Mouse (Mus musculus): ENCODE measurements around the gene Plac9a.
"Not testable (repeated sequence)": the region's sequence is repeated elsewhere in the genome, so short reads cannot be mapped to it uniquely, and the experiment has no call there.

Gene Plac9a

GRCm38 (mm10) chr14:25903000-25903399, at the start of gene Plac9a:
Plac9a (minus strand) TSS chr14:25903100.
- not testable (repeated sequence) for DNase-seq (ENCODE audit: low spot score)

GRCm38 (mm10) chr14:25938004-25938403, 35.1 kb upstream of the Plac9a start, which contains the start of gene Cphx1:
Cphx1 (plus strand) TSS chr14:25938304.
- DNase-seq (ENCODE audit: low spot score): not testable (repeated sequence)

GRCm38 (mm10) chr14:25936867-25937630, 34.1 kb upstream of the Plac9a start:
- DNase-seq (ENCODE audit: low spot score): not testable (repeated sequence)

GRCm38 (mm10) chr14:25927562-25927881, 24.6 kb upstream of the Plac9a start, which contains the start of gene Tmem254a:
Tmem254a (minus strand) TSS chr14:25927672.
- not testable (repeated sequence) for DNase-seq (ENCODE audit: low spot score)

- not testable (repeated sequence) for DNase-seq (ENCODE audit: low spot score)
These were observed 24.1 kb upstream of the Plac9a start for GRCm38 (mm10) chr14:25926814-25927561.

- DNase-seq (ENCODE audit: low spot score): not testable (repeated sequence)
These were observed 15.7 kb upstream of the Plac9a start for GRCm38 (mm10) chr14:25918427-25919170.

- DNase-seq (ENCODE audit: low spot score): not testable (repeated sequence)
These were observed 6.1 kb upstream of the Plac9a start for GRCm38 (mm10) chr14:25908976-25909375.

- not testable (repeated sequence) for DNase-seq (ENCODE audit: low spot score)
These were observed 4.4 kb upstream of the Plac9a start for GRCm38 (mm10) chr14:25907272-25907671.

- DNase-seq (ENCODE audit: low spot score): not testable (repeated sequence)
These were observed 2.3 kb upstream of the Plac9a start for GRCm38 (mm10) chr14:25905243-25905642.

- DNase-seq (ENCODE audit: low spot score): not testable (repeated sequence)
These were observed 7.2 kb downstream of the Plac9a start for GRCm38 (mm10) chr14:25895686-25896085.

GRCm38 (mm10) chr14:25894566-25894965, 8.3 kb downstream of the Plac9a start:
- not testable (repeated sequence) for DNase-seq (ENCODE audit: low spot score)

GRCm38 (mm10) chr14:25885886-25886285, 17.0 kb downstream of the Plac9a start:
- DNase-seq (ENCODE audit: low spot score): not testable (repeated sequence)

GRCm38 (mm10) chr14:25881769-25882168, 21.1 kb downstream of the Plac9a start:
- not testable (repeated sequence) for DNase-seq (ENCODE audit: low spot score)

- DNase-seq (ENCODE audit: low spot score): not testable (repeated sequence)
These were observed 26.3 kb downstream of the Plac9a start for GRCm38 (mm10) chr14:25876640-25877039.

- DNase-seq (ENCODE audit: low spot score): no peak
These were observed 30.2 kb downstream of the Plac9a start for GRCm38 (mm10) chr14:25872461-25873415.

GRCm38 (mm10) chr14:25869135-25869878, 33.6 kb downstream of the Plac9a start:
- DNase-seq (ENCODE audit: low spot score): no peak

GRCm38 (mm10) chr14:25868706-25869105, 34.2 kb downstream of the Plac9a start:
- no peak for DNase-seq (ENCODE audit: low spot score)

GRCm38 (mm10) chr14:25867834-25868233, 35.1 kb downstream of the Plac9a start:
- DNase-seq (ENCODE audit: low spot score): no peak

- DNase-seq (ENCODE audit: low spot score): no peak
These were observed 36.1 kb downstream of the Plac9a start for GRCm38 (mm10) chr14:25866832-25867231.

- no peak for DNase-seq (ENCODE audit: low spot score)
These were observed 36.5 kb downstream of the Plac9a start for GRCm38 (mm10) chr14:25866384-25866783.

Measured in embryo, embryonic 10.5 days (tissue).